Mouse (Mus musculus) B cell, adult 2 months (primary cell): Measurements from ENCODE around the gene Ncf2.

Source experiments
- DNase-seq, 2 experiments: peaks; one replicate each; pipeline ENCODE4 v3.0.0; 2022

Gene Ncf2

GRCm38 (mm10) chr1:152796683-152797263 lies 3.2 kb upstream of the Ncf2 start:
- no peak for DNase-seq

- DNase-seq = peak; percentile 53 to 60
Observed at GRCm38 (mm10) chr1:152798125-152798524, 1.9 kb upstream of the Ncf2 start.

- no peak for DNase-seq
Observed at GRCm38 (mm10) chr1:152800633-152801176, 711 bp downstream of the Ncf2 start.

GRCm38 (mm10) chr1:152804907-152805306 lies 4.9 kb downstream of the Ncf2 start:
- no peak for DNase-seq

GRCm38 (mm10) chr1:152807619-152808391 lies 7.8 kb downstream of the Ncf2 start:
- DNase-seq = peak; percentile 64 to 65

- no peak for DNase-seq
Observed at GRCm38 (mm10) chr1:152808392-152808680, 8.3 kb downstream of the Ncf2 start.

- no peak for DNase-seq
Observed at GRCm38 (mm10) chr1:152809541-152810252, 9.7 kb downstream of the Ncf2 start.

GRCm38 (mm10) chr1:152810533-152811439 lies 10.8 kb downstream of the Ncf2 start:
- DNase-seq = no peak

- DNase-seq = peak; percentile 64 to 69
Observed at GRCm38 (mm10) chr1:152815265-152815701, 15.3 kb downstream of the Ncf2 start.

- peak; percentile 70 to 73 for DNase-seq
Observed at GRCm38 (mm10) chr1:152817027-152817769, 17.2 kb downstream of the Ncf2 start.

GRCm38 (mm10) chr1:152817794-152818193 lies 17.8 kb downstream of the Ncf2 start:
- peak; percentile 85 to 86 for DNase-seq

GRCm38 (mm10) chr1:152819558-152819957 lies 19.6 kb downstream of the Ncf2 start:
- DNase-seq = no peak

GRCm38 (mm10) chr1:152820911-152821695 lies 21.1 kb downstream of the Ncf2 start:
- no peak for DNase-seq

GRCm38 (mm10) chr1:152821746-152822145 lies 21.8 kb downstream of the Ncf2 start:
- no peak for DNase-seq

GRCm38 (mm10) chr1:152824206-152824605 lies 24.2 kb downstream of the Ncf2 start:
- no peak for DNase-seq

- DNase-seq = no peak
Observed at GRCm38 (mm10) chr1:152826446-152826845, 26.5 kb downstream of the Ncf2 start.

- DNase-seq = no peak
Observed at GRCm38 (mm10) chr1:152828168-152828567, 28.2 kb downstream of the Ncf2 start.

GRCm38 (mm10) chr1:152828637-152829355 lies 28.8 kb downstream of the Ncf2 start:
- DNase-seq = no peak

GRCm38 (mm10) chr1:152830054-152830453 lies 30.1 kb downstream of the Ncf2 start:
- DNase-seq = no peak

- DNase-seq = no peak
Observed at GRCm38 (mm10) chr1:152831003-152831402, 31.0 kb downstream of the Ncf2 start.
